Mouse (Mus musculus) hematopoietic stem cell, adult 5-6 weeks (primary cell): ENCODE results near the gene Acod1. TPM values are rescaled to one million over a fixed set of nuclear protein-coding genes. Genes with fewer than 3 reads are reported as not detected.

ENCODE experiments used
- ATAC-seq, 2 experiments: fragments of 125-278 bp in 1 of 2; replicated peaks in 1 of 2; 2 replicates each; pipeline ENCODE4 v1.8.0; 2016 to 2017; ENCODE audit warnings: inconsistent platforms in 2 of 2, mild to moderate bottlenecking in 2 of 2, moderate number of reproducible peaks in 2 of 2, low read depth in 1 of 2, moderate TSS enrichment in 1 of 2; ENCODE audit not compliant: low FRiP score in 2 of 2, poor library complexity in 2 of 2, severe bottlenecking in 2 of 2, insufficient read depth in 1 of 2, low TSS enrichment in 1 of 2
- total RNA-seq: library from RNA; stranded (forward); fragments of 172-1452, 232-1000 nt; gene quantifications from 2 replicates; pipeline ENCODE4 v1.2.3, GENCODE M21; 2017

The Acod1 gene
- 0.19 and 1.4 TPM in 2 replicates for total RNA-seq

GRCm38 (mm10) chr14:103046677-103047076 lies at the start of gene Acod1:
Gene Acod1 (plus strand): TSS chr14:103046977.
- no peak for ATAC-seq

- peak; percentile 80 to 81 for ATAC-seq
Measured at GRCm38 (mm10) chr14:103007737-103008136, 39.0 kb upstream of the Acod1 start.

GRCm38 (mm10) chr14:103011782-103012181 lies 35.0 kb upstream of the Acod1 start:
- ATAC-seq, result peak; percentile 42 to 61; a peak in 1 of 4 replicates

DNA sequence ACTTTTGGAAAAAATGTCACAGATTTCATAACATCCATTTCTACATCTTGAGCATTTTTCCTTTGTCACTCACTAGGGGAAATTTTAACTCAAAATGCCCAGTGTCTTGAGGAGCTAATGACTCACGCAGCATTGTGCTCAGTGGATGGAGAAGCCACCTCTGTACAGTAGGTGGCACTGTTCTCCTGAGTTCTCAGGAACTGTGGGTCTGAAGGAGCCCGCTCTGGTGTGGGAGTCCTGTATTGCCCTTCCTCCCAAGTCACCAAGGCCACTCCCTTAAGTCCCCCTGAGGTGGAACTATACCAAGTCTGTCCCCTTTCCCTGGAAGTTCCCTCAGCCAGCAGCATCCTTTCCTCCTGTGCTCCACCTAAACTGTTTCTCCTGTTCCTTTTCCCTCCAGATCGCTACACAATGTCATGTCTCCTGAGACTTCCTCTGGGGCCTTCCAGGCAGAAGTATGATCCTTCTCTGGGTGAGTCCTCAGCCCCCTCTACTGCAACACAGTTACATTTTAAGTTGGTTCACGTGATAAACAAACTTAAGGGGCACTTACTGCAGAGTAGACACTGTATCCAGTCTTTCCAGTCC lies 34.1 kb upstream of the Acod1 start:
- ATAC-seq, result peak; percentile 80 to 85

- ATAC-seq, result peak; percentile 19 to 60; a peak in 1 of 4 replicates
Measured at GRCm38 (mm10) chr14:103017009-103017408, 29.8 kb upstream of the Acod1 start.

GRCm38 (mm10) chr14:103020046-103020445 lies 26.7 kb upstream of the Acod1 start:
- no peak for ATAC-seq

GRCm38 (mm10) chr14:103029203-103029602 lies 17.6 kb upstream of the Acod1 start:
- ATAC-seq, result peak; percentile 35 to 75; a peak in 2 of 4 replicates

GRCm38 (mm10) chr14:103033271-103033823 lies 13.4 kb upstream of the Acod1 start:
- ATAC-seq, result peak in 1 of 2 experiments; percentile 55; a peak in 1 of 4 replicates

DNA sequence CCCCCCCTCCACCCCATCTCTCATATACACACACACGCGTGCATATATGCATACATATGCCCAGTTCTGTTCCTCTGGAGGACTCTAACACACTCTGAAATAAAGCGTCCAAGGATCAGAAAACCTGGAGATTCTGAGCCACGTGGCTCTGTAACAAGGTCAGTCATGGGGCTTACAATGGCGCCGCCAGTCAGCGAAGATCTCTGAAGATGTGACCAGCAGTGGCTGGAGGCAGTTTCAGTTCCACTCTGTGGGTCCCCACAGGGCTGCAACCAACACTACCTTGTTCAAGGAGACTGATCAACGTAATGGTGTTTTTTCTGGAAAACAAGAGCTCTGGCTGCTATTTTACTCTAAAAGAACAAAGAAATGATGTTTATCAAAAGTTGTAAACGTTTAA lies 12.7 kb upstream of the Acod1 start:
- ATAC-seq, result no peak

DNA sequence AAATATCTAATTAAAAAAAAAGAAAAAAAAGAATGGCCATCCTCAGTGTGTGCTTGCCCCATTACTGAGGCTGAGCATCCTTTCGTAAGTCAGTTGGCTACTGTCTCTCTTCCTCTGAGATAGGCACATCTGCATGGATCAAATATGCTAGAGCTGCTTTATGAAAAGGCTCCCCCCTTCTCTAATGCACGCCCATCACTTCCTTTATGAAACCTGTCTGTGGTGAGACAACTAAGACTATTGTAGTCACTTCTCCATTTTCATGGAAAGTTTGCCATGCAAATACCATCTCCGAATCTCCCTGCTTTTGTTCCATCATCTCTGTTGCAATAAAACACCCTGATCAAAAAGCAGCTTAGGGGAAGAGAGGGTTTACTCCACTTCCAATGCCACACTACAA lies 9.8 kb upstream of the Acod1 start:
- ATAC-seq, result peak; percentile 91 to 94

- ATAC-seq, result peak; percentile 83 to 84
Measured at GRCm38 (mm10) chr14:103048292-103049086, 1.7 kb downstream of the Acod1 start.

GRCm38 (mm10) chr14:103051159-103051769 lies 4.5 kb downstream of the Acod1 start:
- ATAC-seq, result peak; percentile 93 to 96

DNA sequence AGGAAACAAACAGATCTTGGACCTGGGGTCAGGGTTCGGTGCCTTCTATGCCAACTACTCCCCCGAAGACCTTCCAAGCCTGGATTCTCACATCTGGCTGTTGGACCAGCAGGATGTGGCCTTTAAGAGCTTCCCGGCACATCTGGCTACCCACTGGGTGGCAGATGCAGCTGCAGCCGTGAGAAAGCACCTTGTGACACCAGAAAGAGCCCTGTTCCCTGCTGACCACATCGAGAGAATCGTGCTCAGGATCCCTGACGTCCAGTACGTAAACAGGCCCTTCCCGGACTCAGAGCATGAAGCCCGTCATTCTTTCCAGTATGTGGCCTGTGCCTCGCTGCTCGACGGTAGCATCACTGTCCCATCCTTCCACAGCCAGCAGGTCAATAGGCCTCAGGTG lies 8.0 kb downstream of the Acod1 start:
- no peak for ATAC-seq

GRCm38 (mm10) chr14:103056601-103057000 lies 9.8 kb downstream of the Acod1 start:
- no peak for ATAC-seq

GRCm38 (mm10) chr14:103058998-103059397 lies 12.2 kb downstream of the Acod1 start:
- peak; percentile 93 to 98 for ATAC-seq

DNA sequence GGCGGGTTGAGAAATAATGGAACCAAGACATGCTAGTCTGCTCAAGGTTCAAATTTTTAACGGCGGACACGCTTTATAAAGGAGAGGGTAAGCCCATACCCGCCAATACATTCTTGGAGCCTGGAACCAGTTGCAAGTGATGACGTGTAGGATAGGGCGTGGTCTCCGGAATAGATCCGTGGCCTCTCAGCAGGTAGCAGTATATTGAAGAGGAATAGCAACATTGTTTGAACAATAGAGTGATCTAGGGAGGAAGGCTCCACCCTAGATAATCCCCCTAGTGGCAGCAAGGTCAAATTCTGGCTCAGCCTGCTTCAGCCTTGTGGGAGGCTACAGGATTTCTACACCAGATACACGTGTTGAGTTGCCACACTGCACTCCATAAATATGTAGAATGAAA lies 12.7 kb downstream of the Acod1 start:
- ATAC-seq, result peak in 1 of 2 experiments; percentile 30; a peak in 1 of 4 replicates

GRCm38 (mm10) chr14:103065294-103066167 lies 18.8 kb downstream of the Acod1 start:
- ATAC-seq, result peak; percentile 35 to 50
